Mouse (Mus musculus) brain, embryonic 14.5 days (tissue): ENCODE results near the gene Pkn3.

ENCODE experiments used
- CTCF ChIP-seq: fragments of 200-500 bp; IDR thresholded peaks from 2 replicates; pipeline ENCODE4 v1.5.1; 2012; ENCODE audit warnings: inconsistent platforms, mild to moderate bottlenecking, moderate library complexity, borderline replicate concordance; ENCODE audit not compliant: insufficient read depth, insufficient read length; ENCODE audit errors: extremely low read depth
- POLR2A ChIP-seq: fragments of 200-500 bp; IDR thresholded peaks from 2 replicates; pipeline ENCODE4 v1.6.1; 2012; ENCODE audit warnings: mild to moderate bottlenecking, inconsistent platforms, borderline replicate concordance; ENCODE audit not compliant: poor library complexity, insufficient read depth, insufficient read length, severe bottlenecking; ENCODE audit errors: extremely low read depth

- TF ChIP-seq CTCF (no peak), POLR2A (no peak)
Observed at GRCm38 (mm10) chr2:30132801-30133612, 55.5 kb downstream of the Pkn3 start.
